Comparison of ENCODE assay signal across 7 mouse cellular contexts in genomic region chr11:32266776-32267175, GRCm38 (mm10). TPM values are rescaled to one million over a fixed set of nuclear protein-coding genes. Genes with fewer than 3 reads are reported as not detected.
DNase-seq lines count a peak whose midpoint lies in the region; ATAC-seq and TF ChIP-seq lines count a peak whose summit lies in the region.

No protein-coding gene starts in this region.

- no peak for ATAC-seq in lung, postnatal 0 days
- ATAC-seq in embryonic facial prominence, embryonic 15.5 days (ENCODE audit: insufficient number of reproducible peaks, low FRiP score, low TSS enrichment, low read depth) = no peak
- ATAC-seq in limb, embryonic 12.5 days (ENCODE audit: insufficient number of reproducible peaks, insufficient read depth, low FRiP score, low TSS enrichment, low read depth) = no peak
- ATAC-seq in stomach, embryonic 14.5 days (ENCODE audit: insufficient number of reproducible peaks, insufficient read depth, low FRiP score, low read depth) = no peak

- no peak for TF ChIP-seq CTCF in lung, postnatal 0 days (IDR thresholded peaks at IDR 0.05)

- no peaks in the 10 kb centered on the region for H3K36me3 ChIP-seq in lung, postnatal 0 days (ENCODE audit: insufficient read depth, low read length)
- no peaks in the 10 kb centered on the region; the same call in 1 of the 2 replicates for H3K36me3 ChIP-seq in embryonic facial prominence, embryonic 15.5 days
- H3K36me3 ChIP-seq in limb, embryonic 12.5 days = peaks cover 11% of the 10 kb centered on the region
- no peaks in the 10 kb centered on the region; the same call in 1 of the 2 replicates for H3K36me3 ChIP-seq in stomach, embryonic 14.5 days (ENCODE audit: control insufficient read depth, insufficient read depth, low read length)

- WGBS in lung, postnatal 0 days = 19% methylated on average over 6 of the region's 6 CpGs
- WGBS in embryonic facial prominence, embryonic 15.5 days = 23% methylated on average over 6 of the region's 6 CpGs
- 38% methylated on average over 6 of the region's 6 CpGs for WGBS in limb, embryonic 12.5 days
- WGBS in stomach, embryonic 14.5 days = 14% methylated on average over 6 of the region's 6 CpGs

- peaks cover 5% of the 10 kb centered on the region; the same call in 1 of the 2 replicates for H3K4me1 ChIP-seq in lung, postnatal 0 days (ENCODE audit: insufficient read depth, low read depth, low read length)
- peaks cover 5% of the 10 kb centered on the region for H3K4me1 ChIP-seq in embryonic facial prominence, embryonic 15.5 days
- H3K4me1 ChIP-seq in limb, embryonic 12.5 days (replicated peaks) = peaks cover 5% of the 10 kb centered on the region
- H3K4me1 ChIP-seq in stomach, embryonic 14.5 days (ENCODE audit: control insufficient read depth, insufficient read depth, low read length) = peaks cover 8% of the 10 kb centered on the region; the same call in 1 of the 2 replicates

- no peaks in the 10 kb centered on the region for H3K27me3 ChIP-seq in lung, postnatal 0 days (replicated peaks; ENCODE audit: insufficient read depth, low read length)
- H3K27me3 ChIP-seq in embryonic facial prominence, embryonic 15.5 days = no peaks in the 10 kb centered on the region
- no peaks in the 10 kb centered on the region for H3K27me3 ChIP-seq in limb, embryonic 12.5 days
- no peaks in the 10 kb centered on the region for H3K27me3 ChIP-seq in stomach, embryonic 14.5 days (ENCODE audit: control insufficient read depth, insufficient read depth, low read length)

- H3K4me3 ChIP-seq in lung, postnatal 0 days (ENCODE audit: low read depth, low read length) = peak overlapping the region; percentile 67
- H3K4me3 ChIP-seq in embryonic facial prominence, embryonic 15.5 days (replicated peaks) = peak overlapping the region; percentile 85
- peak overlapping the region; percentile 80 for H3K4me3 ChIP-seq in limb, embryonic 12.5 days (replicated peaks)
- peak overlapping the region; percentile 92 for H3K4me3 ChIP-seq in stomach, embryonic 14.5 days (ENCODE audit: low read depth, low read length)

- H3K4me2 ChIP-seq in lung, postnatal 0 days (replicated peaks; ENCODE audit: low read depth, low read length) = peak overlapping the region; percentile 64
- peak overlapping the region; percentile 54 for H3K4me2 ChIP-seq in embryonic facial prominence, embryonic 15.5 days (replicated peaks)
- H3K4me2 ChIP-seq in limb, embryonic 12.5 days = peak overlapping the region; percentile 60
- H3K4me2 ChIP-seq in stomach, embryonic 14.5 days (replicated peaks; ENCODE audit: low read depth, low read length) = peak overlapping the region; percentile 59

- peak overlapping the region; percentile 88 for H3K9ac ChIP-seq in lung, postnatal 0 days (replicated peaks; ENCODE audit: low read depth)
- H3K9ac ChIP-seq in embryonic facial prominence, embryonic 15.5 days = peak overlapping the region; percentile 92
- H3K9ac ChIP-seq in limb, embryonic 12.5 days (replicated peaks) = peak overlapping the region; percentile 90
- H3K9ac ChIP-seq in stomach, embryonic 14.5 days (replicated peaks; ENCODE audit: low read depth, low read length) = peak overlapping the region; percentile 96

- peak overlapping the region; percentile 90 for H3K27ac ChIP-seq in lung, postnatal 0 days (ENCODE audit: low read length)
- H3K27ac ChIP-seq in embryonic facial prominence, embryonic 15.5 days (replicated peaks) = peak overlapping the region; percentile 94
- H3K27ac ChIP-seq in limb, embryonic 12.5 days = peak overlapping the region; percentile 97
- H3K27ac ChIP-seq in stomach, embryonic 14.5 days (ENCODE audit: low read length) = peak overlapping the region; percentile 95

- no peaks in the 10 kb centered on the region for H3K9me3 ChIP-seq in lung, postnatal 0 days (ENCODE audit: low read length)
- H3K9me3 ChIP-seq in embryonic facial prominence, embryonic 15.5 days (replicated peaks) = no peaks in the 10 kb centered on the region
- no peaks in the 10 kb centered on the region for H3K9me3 ChIP-seq in limb, embryonic 12.5 days
- H3K9me3 ChIP-seq in stomach, embryonic 14.5 days (ENCODE audit: control insufficient read depth, low read depth, low read length) = no peaks in the 10 kb centered on the region

- DNase-seq in lung, postnatal 0 days (ENCODE audit: low spot score) = no peak
- no peak for DNase-seq in lung, postnatal 10 days
- no peak for DNase-seq in thymus, adult 18-20 months
- no peak for DNase-seq in right cerebral cortex, adult 18-20 months

- TF ChIP-seq EP300 in lung, postnatal 0 days (IDR thresholded peaks at IDR 0.05) = no peak

RNA-seq across cellular contexts. Expression of gene Nprl3, which starts 0.7 kb away (rescaled TPM):
- polyA plus RNA-seq in lung, postnatal 0 days (2015; fragmentation: Nextera tagmentation; extraction: Ambion mirVana) = 33.6 TPM in 2 replicates
- polyA plus RNA-seq in embryonic facial prominence, embryonic 15.5 days (2015; fragmentation: Nextera tagmentation; extraction: Ambion mirVana) = 41.2 and 44.0 TPM in 2 replicates
- 43.7 and 47.8 TPM in 2 replicates for polyA plus RNA-seq in limb, embryonic 12.5 days (2016; fragmentation: Nextera tagmentation; extraction: Ambion mirVana)
- 38.8 and 41.0 TPM in 2 replicates for polyA plus RNA-seq in stomach, embryonic 14.5 days (2014; fragmentation: Nextera tagmentation; extraction: Ambion mirVana)

RNA-seq across cellular contexts. Expression of gene Hba-x, which starts 9.4 kb away (rescaled TPM):
- polyA plus RNA-seq in lung, postnatal 0 days (2015; fragmentation: Nextera tagmentation; extraction: Ambion mirVana) = 5.0 and 7.7 TPM in 2 replicates
- 59.0 and 98.8 TPM in 2 replicates for polyA plus RNA-seq in embryonic facial prominence, embryonic 15.5 days (2015; fragmentation: Nextera tagmentation; extraction: Ambion mirVana)
- polyA plus RNA-seq in limb, embryonic 12.5 days (2016; fragmentation: Nextera tagmentation; extraction: Ambion mirVana) = 1,526 and 1,620 TPM in 2 replicates
- polyA plus RNA-seq in stomach, embryonic 14.5 days (2014; fragmentation: Nextera tagmentation; extraction: Ambion mirVana) = 93.0 and 133 TPM in 2 replicates

RNA-seq across cellular contexts. Expression of gene Hba-a1, which starts 16.5 kb away (rescaled TPM):
- polyA plus RNA-seq in lung, postnatal 0 days (2015; fragmentation: Nextera tagmentation; extraction: Ambion mirVana) = 11,284 and 13,685 TPM in 2 replicates
- polyA plus RNA-seq in embryonic facial prominence, embryonic 15.5 days (2015; fragmentation: Nextera tagmentation; extraction: Ambion mirVana) = 4,298 and 5,653 TPM in 2 replicates
- polyA plus RNA-seq in limb, embryonic 12.5 days (2016; fragmentation: Nextera tagmentation; extraction: Ambion mirVana) = 3,017 and 3,206 TPM in 2 replicates
- 2,281 and 2,565 TPM in 2 replicates for polyA plus RNA-seq in stomach, embryonic 14.5 days (2014; fragmentation: Nextera tagmentation; extraction: Ambion mirVana)

RNA-seq across cellular contexts. Expression of gene Hbq1b, which starts 20.0 kb away (rescaled TPM):
- polyA plus RNA-seq in lung, postnatal 0 days (2015; fragmentation: Nextera tagmentation; extraction: Ambion mirVana) = 2.8 and 4.0 TPM in 2 replicates
- polyA plus RNA-seq in embryonic facial prominence, embryonic 15.5 days (2015; fragmentation: Nextera tagmentation; extraction: Ambion mirVana) = 0.77 and 1.3 TPM in 2 replicates
- 3.5 and 3.9 TPM in 2 replicates for polyA plus RNA-seq in limb, embryonic 12.5 days (2016; fragmentation: Nextera tagmentation; extraction: Ambion mirVana)
- polyA plus RNA-seq in stomach, embryonic 14.5 days (2014; fragmentation: Nextera tagmentation; extraction: Ambion mirVana) = 0.71 TPM in 1 of 2 replicates, not detected in the other

RNA-seq across cellular contexts. Expression of gene Hba-a2, which starts 29.5 kb away (rescaled TPM):
- polyA plus RNA-seq in lung, postnatal 0 days (2015; fragmentation: Nextera tagmentation; extraction: Ambion mirVana) = 27,628 and 32,987 TPM in 2 replicates
- 11,613 and 14,789 TPM in 2 replicates for polyA plus RNA-seq in embryonic facial prominence, embryonic 15.5 days (2015; fragmentation: Nextera tagmentation; extraction: Ambion mirVana)
- 6,550 and 6,738 TPM in 2 replicates for polyA plus RNA-seq in limb, embryonic 12.5 days (2016; fragmentation: Nextera tagmentation; extraction: Ambion mirVana)
- 6,035 and 6,415 TPM in 2 replicates for polyA plus RNA-seq in stomach, embryonic 14.5 days (2014; fragmentation: Nextera tagmentation; extraction: Ambion mirVana)
